Mouse (Mus musculus): Measurements from ENCODE around the gene Olfr1122.
"Not testable (repeated sequence)": the region's sequence is repeated elsewhere in the genome, so short reads cannot be mapped to it uniquely, and the experiment has no call there.

The Olfr1122 gene

DNA sequence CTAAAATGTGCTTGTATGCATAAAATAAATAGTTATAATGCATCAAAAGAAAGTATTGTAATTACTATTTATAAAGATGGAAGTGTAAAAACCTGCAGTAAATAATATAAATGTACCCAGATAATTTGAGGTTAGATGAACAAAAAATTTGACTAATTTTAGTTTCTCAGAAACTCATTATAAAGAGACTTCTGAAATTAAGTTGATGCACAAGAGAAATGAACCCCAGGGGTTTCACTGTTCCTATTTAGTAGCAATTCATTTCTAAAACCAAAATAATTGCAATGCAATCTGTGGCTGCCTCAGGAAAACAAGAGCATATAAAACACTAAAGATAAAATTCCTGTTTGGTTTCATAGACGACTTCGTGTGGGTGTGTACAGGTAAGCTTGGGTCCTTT lies at the start of gene Olfr1122:
Gene Olfr1122 (plus strand): TSS at position 301 of the 400 bp plus-strand sequence.
- DNase-seq (ENCODE audit: low read depth, low spot score) = no peak

DNA sequence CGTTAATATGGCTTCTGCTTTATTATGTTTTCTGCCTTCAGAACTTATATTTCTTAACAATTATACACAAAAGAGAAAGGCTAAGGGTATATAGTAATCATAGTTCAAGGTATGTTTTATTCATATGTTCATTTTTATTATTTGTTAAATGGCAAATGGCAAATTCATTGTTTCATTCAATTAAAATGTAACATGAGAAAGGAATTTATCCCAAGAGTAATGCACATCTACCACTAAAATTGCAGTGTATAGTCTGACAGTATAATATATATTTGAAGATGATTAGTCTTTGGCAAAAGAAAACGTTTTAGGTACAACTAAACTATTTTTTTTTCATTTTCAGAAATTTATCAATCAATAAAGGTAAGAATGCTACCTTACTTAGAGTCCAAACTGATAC lies 31.1 kb upstream of the Olfr1122 start, which contains the start of gene Olfr1120:
Gene Olfr1120 (plus strand): TSS at position 301 of the 400 bp plus-strand sequence.
- no peak for DNase-seq (ENCODE audit: low read depth, low spot score)

DNA sequence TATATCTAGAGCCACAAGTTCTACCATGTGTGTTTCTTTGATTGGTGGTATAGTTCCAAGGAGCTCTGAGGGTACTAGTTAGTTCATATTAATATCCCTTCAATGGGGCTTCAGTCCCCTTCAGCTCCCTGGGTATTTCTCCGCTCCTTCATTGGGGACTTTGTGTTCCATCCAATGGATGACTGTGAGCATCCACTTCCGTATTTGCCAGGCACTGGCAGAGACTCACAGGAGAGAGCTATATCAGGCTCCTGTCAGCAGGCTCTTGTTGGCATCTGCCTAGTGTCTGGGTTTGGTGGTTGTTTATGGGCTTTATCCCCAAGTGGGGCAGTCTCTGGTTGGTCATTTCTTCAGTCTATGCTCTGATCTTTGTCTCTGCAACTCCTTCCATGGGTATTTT lies 25.5 kb upstream of the Olfr1122 start:
- not testable (repeated sequence) for DNase-seq (ENCODE audit: low read depth, low spot score)

DNA sequence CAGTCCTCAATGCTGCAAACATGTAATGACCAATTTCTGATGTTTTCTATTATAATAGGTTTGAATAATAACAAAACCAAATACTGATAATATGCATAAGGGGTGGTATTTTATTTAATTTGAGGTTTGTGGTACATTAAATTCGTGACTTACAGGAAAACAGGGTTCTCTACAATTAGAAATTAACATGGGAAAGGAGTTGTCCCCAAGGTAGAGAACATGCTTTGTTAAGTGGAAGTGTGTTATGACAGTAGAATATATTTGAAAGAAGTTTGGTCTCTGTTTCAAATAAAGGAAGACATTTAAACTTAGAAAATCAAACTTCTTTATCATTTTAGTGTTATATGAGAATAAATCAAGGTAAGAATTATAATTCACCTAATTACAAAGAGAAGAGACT lies 16.1 kb upstream of the Olfr1122 start, which contains the start of gene Olfr1121:
Gene Olfr1121 (plus strand): TSS at position 301 of the 400 bp plus-strand sequence.
- DNase-seq (ENCODE audit: low read depth, low spot score) = no peak

DNA sequence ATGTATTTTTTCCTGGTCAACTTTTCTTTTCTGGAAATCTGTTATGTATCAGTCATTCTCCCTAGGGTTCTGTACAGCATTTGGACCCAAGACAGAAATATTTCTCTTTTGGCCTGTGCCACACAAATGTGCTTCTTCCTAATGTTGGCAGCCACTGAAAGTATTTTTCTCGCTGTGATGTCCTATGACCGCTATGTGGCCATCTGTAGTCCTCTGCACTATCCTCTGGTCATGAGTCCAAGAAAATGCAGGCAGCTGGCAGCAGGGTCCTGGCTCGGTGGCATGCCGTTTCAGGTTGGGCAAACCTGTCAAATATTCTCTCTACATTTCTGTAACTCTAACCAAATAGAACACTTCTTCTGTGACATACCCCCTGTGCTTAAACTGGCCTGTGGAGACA lies 13.9 kb upstream of the Olfr1122 start:
- DNase-seq (ENCODE audit: low read depth, low spot score) = no peak

DNA sequence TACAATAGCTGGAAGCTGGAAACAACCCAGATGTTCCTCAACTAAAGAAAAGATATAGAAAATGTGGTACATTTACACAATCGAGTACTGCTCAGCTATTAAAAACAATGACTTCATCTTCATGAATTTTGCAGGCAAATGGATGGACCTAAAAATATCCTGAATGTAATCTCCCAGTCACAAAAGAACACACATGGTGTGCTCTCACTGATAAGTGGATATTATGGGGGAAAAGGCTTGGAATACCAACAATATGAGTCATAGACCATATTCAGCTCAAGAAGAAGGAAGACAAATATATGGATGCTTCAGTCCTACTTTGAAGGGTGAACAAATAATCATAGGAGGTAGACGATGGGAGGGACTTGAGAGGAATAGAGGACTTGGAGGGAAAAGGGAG lies 1.7 kb upstream of the Olfr1122 start:
- no peak for DNase-seq (ENCODE audit: low read depth, low spot score)

DNA sequence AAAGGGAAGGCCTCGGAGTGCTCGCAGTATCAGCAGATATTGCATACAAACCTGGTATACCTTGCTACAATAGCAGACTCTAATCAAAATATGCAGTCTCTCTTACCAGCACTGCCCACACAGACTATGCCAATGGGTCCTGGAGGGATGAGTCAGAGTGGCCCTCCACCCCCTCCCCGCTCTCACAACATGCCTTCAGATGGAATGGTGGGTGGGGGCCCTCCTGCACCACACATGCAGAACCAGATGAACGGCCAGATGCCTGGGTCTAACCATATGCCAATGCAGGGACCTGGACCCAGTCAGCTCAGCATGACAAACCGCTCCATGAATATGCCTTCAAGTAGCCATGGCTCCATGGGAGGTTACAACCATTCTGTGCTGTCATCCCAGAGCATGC lies 8.0 kb downstream of the Olfr1122 start:
- not testable (repeated sequence) for DNase-seq (ENCODE audit: low read depth, low spot score)

DNA sequence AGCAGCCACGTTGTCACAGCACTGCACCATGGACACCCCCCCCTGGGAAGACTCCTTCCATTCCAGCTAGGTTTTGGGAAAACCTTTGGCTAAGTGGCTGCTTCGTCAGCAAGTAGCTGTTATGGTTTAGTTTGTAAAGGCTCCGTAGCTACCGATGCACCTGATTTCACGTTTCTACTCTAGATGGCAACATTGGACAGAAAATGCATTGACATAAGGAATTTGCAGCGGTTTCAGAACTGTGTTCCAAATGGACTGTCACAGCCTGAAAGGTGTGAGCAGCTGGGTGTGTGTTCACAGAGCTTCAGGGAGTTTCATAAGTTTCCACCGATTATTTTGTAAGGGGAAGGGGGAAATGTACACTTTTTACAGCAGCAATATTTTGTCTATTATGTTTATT lies 9.0 kb downstream of the Olfr1122 start:
- not testable (repeated sequence) for DNase-seq (ENCODE audit: low read depth, low spot score)

DNA sequence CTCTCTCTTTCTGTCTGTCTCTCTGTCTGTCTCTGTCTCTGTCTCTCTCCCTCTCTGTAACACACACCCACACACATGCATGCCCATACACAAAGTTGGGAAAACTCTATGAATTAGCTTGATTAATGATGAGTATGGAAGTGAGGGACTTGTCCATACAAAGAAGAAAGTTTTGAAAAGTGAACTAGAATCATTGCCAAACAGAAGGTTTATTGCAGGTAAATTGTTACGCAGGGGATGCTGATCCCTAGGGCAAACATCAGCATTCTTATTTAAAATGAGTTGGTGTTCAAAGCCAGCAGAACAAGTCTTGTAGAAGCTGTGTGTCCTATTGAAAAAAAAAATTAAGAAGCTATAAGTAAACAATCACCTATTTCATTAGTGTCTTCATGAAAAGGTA lies 30.7 kb downstream of the Olfr1122 start, which contains the start of gene Olfr1123:
Gene Olfr1123 (plus strand): TSS at position 301 of the 400 bp plus-strand sequence.
- DNase-seq (ENCODE audit: low read depth, low spot score) = no peak

DNA sequence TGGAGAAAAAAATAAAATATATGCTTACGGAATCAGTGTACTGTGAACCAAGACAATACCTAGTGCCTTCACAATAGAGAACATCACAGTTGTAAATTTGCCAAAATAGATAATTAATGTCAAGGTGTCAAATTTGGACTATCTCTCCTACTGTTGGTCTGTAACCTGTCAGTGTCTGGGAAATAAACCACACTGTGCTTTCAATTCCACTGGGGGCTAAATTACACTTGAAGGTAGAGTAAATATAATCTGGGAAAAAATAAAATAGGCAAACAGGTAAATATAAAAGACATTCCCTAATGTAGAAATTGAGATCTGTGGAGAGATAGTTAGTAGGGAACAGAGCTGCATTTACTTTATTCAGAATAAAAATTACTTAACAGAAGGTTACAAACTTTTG lies 44.3 kb downstream of the Olfr1122 start, which contains the start of gene Olfr1124:
Gene Olfr1124 (plus strand): TSS at position 301 of the 400 bp plus-strand sequence.
- DNase-seq (ENCODE audit: low read depth, low spot score) = no peak

DNA sequence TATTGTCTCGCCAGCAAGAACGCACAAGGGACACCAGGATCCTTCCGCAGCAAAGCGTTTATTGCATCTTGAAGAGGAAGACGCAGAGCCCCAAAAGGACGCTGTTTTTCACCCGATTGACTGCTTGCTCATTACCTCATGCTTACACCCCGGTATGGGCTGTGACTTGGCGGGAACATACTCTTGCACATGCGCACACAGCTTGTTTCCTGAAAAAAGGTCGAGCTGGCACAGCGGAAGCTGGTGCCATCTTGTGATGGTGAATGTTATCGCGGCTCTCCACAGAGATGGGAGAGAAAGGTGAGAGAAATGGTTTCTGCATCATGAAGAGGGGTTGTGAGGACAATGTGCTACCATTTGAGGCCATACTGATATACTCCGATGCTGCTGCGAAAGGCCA lies 52.1 kb downstream of the Olfr1122 start:
- no peak for DNase-seq (ENCODE audit: low read depth, low spot score)
